Mouse (Mus musculus) limb, embryonic 10.5 days (tissue): ENCODE results near the gene Sec24b. TPM values are rescaled to one million over a fixed set of nuclear protein-coding genes. Genes with fewer than 3 reads are reported as not detected.

Experiments
- DNase-seq: peaks from one replicate; pipeline ENCODE4 v3.0.0-alpha.2; 2017; ENCODE audit warnings: low spot score
- H3K27ac ChIP-seq: fragments of 300-500 bp; sonication (generic); 2 replicates; pipeline ENCODE4 v1.5.1; 2016; ENCODE audit warnings: mild to moderate bottlenecking
- H3K27me3 ChIP-seq: fragments of 300-500 bp; sonication (generic); 2 replicates; pipeline ENCODE4 v1.6.1; 2016; ENCODE audit warnings: low read depth, mild to moderate bottlenecking; ENCODE audit not compliant: poor library complexity, severe bottlenecking
- H3K36me3 ChIP-seq: fragments of 300-500 bp; sonication (generic); 2 replicates; pipeline ENCODE4 v1.6.1; 2016; ENCODE audit warnings: mild to moderate bottlenecking, moderate library complexity
- H3K4me1 ChIP-seq: fragments of 300-500 bp; sonication (generic); 2 replicates; pipeline ENCODE4 v1.6.1; 2016
- H3K4me3 ChIP-seq: fragments of 300-500 bp; sonication (generic); 2 replicates; pipeline ENCODE4 v1.5.1; 2016; ENCODE audit warnings: mild to moderate bottlenecking, moderate library complexity
- H3K9me3 ChIP-seq: fragments of 300-500 bp; sonication (generic); replicated peaks from 2 replicates; pipeline ENCODE4 v1.6.1; 2016; ENCODE audit warnings: mild to moderate bottlenecking
- WGBS: fragments of 180-500 bp; shearing (Covaris S2); methylation state at CpG from one replicate; pipeline ENCODE4 v1.1.7; 2016; 5-methylcytosine and 5-hydroxymethylcytosine counted together
- polyA plus RNA-seq: library from polyadenylated mRNA; unstranded; fragments of >200 nt; fragmentation: Nextera tagmentation; extraction: Ambion mirVana; gene quantifications from 2 replicates; pipeline ENCODE4 v1.2.1, GENCODE M21; 2016

Sec24b gene
- polyA plus RNA-seq: 37.8 and 40.5 TPM in 2 replicates

- H3K4me3 ChIP-seq: peak within 1 kb of the TSS; percentile 96
- H3K27me3 ChIP-seq: no peaks in the 10 kb centered on the region
- H3K9me3 ChIP-seq: no peaks in the 10 kb centered on the region
- peak within 1 kb of the TSS; percentile 99 for H3K27ac ChIP-seq
- DNase-seq: peak; percentile 59
- peaks cover 31% of the 10 kb centered on the region for H3K4me1 ChIP-seq
- H3K36me3 ChIP-seq: peaks cover 11% of the 10 kb centered on the region; the same call in 1 of the 2 replicates
- 20% methylated on average over 12 of the region's 12 CpGs for WGBS
Observed at GRCm38 (mm10) chr3:130061281-130061680, at the start of gene Sec24b. Sec24b (minus strand) TSS chr3:130061553.

GRCm38 (mm10) chr3:130104471-130104870 lies 43.1 kb upstream of the Sec24b start:
- peak; percentile 55 for DNase-seq
- 45% methylated on average over 9 of the region's 9 CpGs for WGBS
- 0 out of 2 replicates have a peak overlapping the region, but pooled peaks have one; percentile 34 for H3K27ac ChIP-seq

GRCm38 (mm10) chr3:130103486-130103885 lies 42.1 kb upstream of the Sec24b start:
- Histone ChIP-seq H3K9me3 (no peaks in the 10 kb centered on the region), H3K27me3 (no peaks in the 10 kb centered on the region), H3K4me1 (peaks cover 18% of the 10 kb centered on the region), H3K4me3 (no peak overlapping the region), H3K36me3 (no peaks in the 10 kb centered on the region), H3K27ac (no peak overlapping the region)
- DNase-seq: peak; percentile 58
- 76% methylated on average over 8 of the region's 8 CpGs for WGBS

More at GRCm38 (mm10) chr3:130104471-130104870, 43.1 kb upstream of the Sec24b start:
- Histone ChIP-seq H3K9me3 (no peaks in the 10 kb centered on the region), H3K4me1 (peaks cover 18% of the 10 kb centered on the region), H3K36me3 (no peaks in the 10 kb centered on the region), H3K27me3 (no peaks in the 10 kb centered on the region), H3K4me3 (peak overlapping the region; percentile 9; the same call in 1 of the 2 replicates)

GRCm38 (mm10) chr3:130095160-130095781 lies 33.9 kb upstream of the Sec24b start:
- H3K36me3 ChIP-seq: no peaks in the 10 kb centered on the region
- H3K4me1 ChIP-seq: 0 out of 2 replicates have a peak, but pooled peaks cover 5% of the 10 kb centered on the region
- WGBS: 44% methylated on average over 5 of the region's 5 CpGs
- peak; percentile 61 for DNase-seq
- H3K9me3 ChIP-seq: no peaks in the 10 kb centered on the region
- H3K27ac ChIP-seq: no peak overlapping the region
- H3K27me3 ChIP-seq: no peaks in the 10 kb centered on the region; the same call in 1 of the 2 replicates
- no peak overlapping the region for H3K4me3 ChIP-seq

- no peak overlapping the region for H3K27ac ChIP-seq
- H3K9me3 ChIP-seq: no peaks in the 10 kb centered on the region
- H3K4me3 ChIP-seq: no peak overlapping the region
- H3K36me3 ChIP-seq: no peaks in the 10 kb centered on the region
- no peaks in the 10 kb centered on the region; the same call in 1 of the 2 replicates for H3K27me3 ChIP-seq
- WGBS: 78% methylated on average over 5 of the region's 5 CpGs
- DNase-seq: no peak
- H3K4me1 ChIP-seq: 0 out of 2 replicates have a peak, but pooled peaks cover 5% of the 10 kb centered on the region
Observed at GRCm38 (mm10) chr3:130094125-130094704, 32.9 kb upstream of the Sec24b start.

- Histone ChIP-seq H3K27me3 (no peaks in the 10 kb centered on the region; the same call in 1 of the 2 replicates), H3K4me1 (peaks cover 27% of the 10 kb centered on the region), H3K36me3 (no peaks in the 10 kb centered on the region), H3K27ac (no peak overlapping the region), H3K4me3 (no peak overlapping the region), H3K9me3 (no peaks in the 10 kb centered on the region)
- 91% methylated on average over 9 of the region's 9 CpGs for WGBS
- DNase-seq: no peak
Observed at GRCm38 (mm10) chr3:130090460-130090859, 29.1 kb upstream of the Sec24b start.

- peaks cover 24% of the 10 kb centered on the region for H3K4me1 ChIP-seq
- H3K9me3 ChIP-seq: no peaks in the 10 kb centered on the region
- H3K27ac ChIP-seq: no peak overlapping the region
- no peak for DNase-seq
- WGBS: 92% methylated on average over 9 of the region's 9 CpGs
- H3K27me3 ChIP-seq: no peaks in the 10 kb centered on the region; the same call in 1 of the 2 replicates
- no peak overlapping the region for H3K4me3 ChIP-seq
- H3K36me3 ChIP-seq: no peaks in the 10 kb centered on the region
Observed at GRCm38 (mm10) chr3:130088654-130089053, 27.3 kb upstream of the Sec24b start.

GRCm38 (mm10) chr3:130087466-130087865 lies 26.1 kb upstream of the Sec24b start:
- DNase-seq: no peak
- Histone ChIP-seq H3K27ac (peak overlapping the region; percentile 14; the same call in 1 of the 2 replicates), H3K4me3 (no peak overlapping the region), H3K36me3 (no peaks in the 10 kb centered on the region), H3K4me1 (peaks cover 24% of the 10 kb centered on the region), H3K27me3 (no peaks in the 10 kb centered on the region; the same call in 1 of the 2 replicates), H3K9me3 (no peaks in the 10 kb centered on the region)
- 89% methylated on average over 9 of the region's 9 CpGs for WGBS

GRCm38 (mm10) chr3:130086372-130087080 lies 25.2 kb upstream of the Sec24b start:
- DNase-seq: peak; percentile 49

GRCm38 (mm10) chr3:130083312-130083711 lies 22.0 kb upstream of the Sec24b start:
- Histone ChIP-seq H3K27me3 (no peaks in the 10 kb centered on the region), H3K36me3 (no peaks in the 10 kb centered on the region), H3K9me3 (no peaks in the 10 kb centered on the region), H3K4me1 (peaks cover 19% of the 10 kb centered on the region), H3K27ac (no peak overlapping the region), H3K4me3 (no peak overlapping the region)
- DNase-seq: no peak
- 74% methylated on average over 2 of the region's 2 CpGs for WGBS

More at GRCm38 (mm10) chr3:130086372-130087080, 25.2 kb upstream of the Sec24b start:
- 72% methylated on average over 13 of the region's 13 CpGs for WGBS
- Histone ChIP-seq H3K36me3 (no peaks in the 10 kb centered on the region), H3K4me1 (peaks cover 22% of the 10 kb centered on the region), H3K27me3 (no peaks in the 10 kb centered on the region; the same call in 1 of the 2 replicates), H3K27ac (peak overlapping the region; percentile 72), H3K9me3 (no peaks in the 10 kb centered on the region), H3K4me3 (no peak overlapping the region)

GRCm38 (mm10) chr3:130080666-130081065 lies 19.3 kb upstream of the Sec24b start:
- Histone ChIP-seq H3K27me3 (no peaks in the 10 kb centered on the region), H3K9me3 (no peaks in the 10 kb centered on the region), H3K27ac (no peak overlapping the region), H3K4me3 (no peak overlapping the region), H3K36me3 (no peaks in the 10 kb centered on the region), H3K4me1 (no peaks in the 10 kb centered on the region)
- DNase-seq: no peak
- 83% methylated on average over 6 of the region's 6 CpGs for WGBS

- DNase-seq: peak; percentile 59
- no peaks in the 10 kb centered on the region for H3K9me3 ChIP-seq
- no peaks in the 10 kb centered on the region for H3K27me3 ChIP-seq
- no peak overlapping the region for H3K27ac ChIP-seq
- no peak overlapping the region for H3K4me3 ChIP-seq
- no peaks in the 10 kb centered on the region for H3K4me1 ChIP-seq
- 9% methylated on average over 1 of the region's 1 CpGs for WGBS
- no peaks in the 10 kb centered on the region for H3K36me3 ChIP-seq
Observed at GRCm38 (mm10) chr3:130079794-130080193, 18.4 kb upstream of the Sec24b start.
